Mouse (Mus musculus): ENCODE results near the gene Habp4. TPM values are rescaled to one million over a fixed set of nuclear protein-coding genes. Genes with fewer than 3 reads are reported as not detected.

Habp4 gene
- total and polyA plus RNA-seq, 2 experiments from 2014 or later, result 37.7 to 41.1 TPM

- Histone ChIP-seq H3K4me2 (ENCODE audit: low read depth) (no peak overlapping the region), H3K27ac (ENCODE audit: low read depth, low read length) (no peak overlapping the region), H3K9me3 (ENCODE audit: low read length) (no peaks in the 10 kb centered on the region), H3K9ac (no peak overlapping the region), H3K36me3 (ENCODE audit: insufficient read depth) (peaks cover 17% of the 10 kb centered on the region), H3K4me3 (ENCODE audit: low read depth, low read length) (no peak overlapping the region), H3K4me1 (ENCODE audit: insufficient read depth) (no peaks in the 10 kb centered on the region), H3K27me3 (ENCODE audit: insufficient read depth, low read length) (no peaks in the 10 kb centered on the region)
- DNase-seq (no peak), ATAC-seq (no peak)
- TF ChIP-seq CTCF (IDR thresholded peaks at IDR 0.05; ENCODE audit: low read depth), result no peak
- 84% methylated on average over 7 of the region's 7 CpGs for WGBS
Observed at GRCm38 (mm10) chr13:64178000-64178399, 16.4 kb downstream of the Habp4 start.

GRCm38 (mm10) chr13:64178746-64179652, 17.4 kb downstream of the Habp4 start:
- peak; percentile 28 for DNase-seq

GRCm38 (mm10) chr13:64180300-64180699, 18.7 kb downstream of the Habp4 start:
- no peak for DNase-seq
- WGBS, result 94% methylated on average over 4 of the region's 4 CpGs
- no peaks in the 10 kb centered on the region for H3K4me1 ChIP-seq (ENCODE audit: insufficient read depth)
- H3K27me3 ChIP-seq (ENCODE audit: insufficient read depth, low read length), result no peaks in the 10 kb centered on the region
- no peak overlapping the region for H3K9ac ChIP-seq
- no peak overlapping the region for H3K27ac ChIP-seq (ENCODE audit: low read depth, low read length)
- H3K4me2 ChIP-seq (ENCODE audit: low read depth), result no peak overlapping the region
- no peak overlapping the region for H3K4me3 ChIP-seq (ENCODE audit: low read depth, low read length)
- no peak for ATAC-seq
- no peaks in the 10 kb centered on the region for H3K9me3 ChIP-seq (ENCODE audit: low read length)
- peak; percentile 17; the same call in 1 of the 2 replicates for TF ChIP-seq CTCF (IDR thresholded peaks at IDR 0.05; ENCODE audit: low read depth)
- peaks cover 28% of the 10 kb centered on the region for H3K36me3 ChIP-seq (ENCODE audit: insufficient read depth)

More at GRCm38 (mm10) chr13:64178746-64179652, 17.4 kb downstream of the Habp4 start:
- no peak overlapping the region for H3K9ac ChIP-seq
- H3K27ac ChIP-seq (ENCODE audit: low read depth, low read length), result no peak overlapping the region
- no peaks in the 10 kb centered on the region for H3K27me3 ChIP-seq (ENCODE audit: insufficient read depth, low read length)
- H3K36me3 ChIP-seq (ENCODE audit: insufficient read depth), result peaks cover 21% of the 10 kb centered on the region
- no peak overlapping the region for H3K4me3 ChIP-seq (ENCODE audit: low read depth, low read length)
- no peak for TF ChIP-seq CTCF (IDR thresholded peaks at IDR 0.05; ENCODE audit: low read depth)
- no peak overlapping the region for H3K4me2 ChIP-seq (ENCODE audit: low read depth)
- 56% methylated on average over 13 of the region's 13 CpGs for WGBS
- no peaks in the 10 kb centered on the region for H3K9me3 ChIP-seq (ENCODE audit: low read length)
- no peaks in the 10 kb centered on the region for H3K4me1 ChIP-seq (ENCODE audit: insufficient read depth)
- ATAC-seq, result peak; percentile 82

- H3K36me3 ChIP-seq (ENCODE audit: insufficient read depth), result peaks cover 32% of the 10 kb centered on the region
- H3K4me1 ChIP-seq (ENCODE audit: insufficient read depth), result no peaks in the 10 kb centered on the region
- DNase-seq, result peak; percentile 52
- no peak for ATAC-seq
- H3K4me2 ChIP-seq (ENCODE audit: low read depth), result no peak overlapping the region
- H3K9me3 ChIP-seq (ENCODE audit: low read length), result no peaks in the 10 kb centered on the region
- H3K9ac ChIP-seq, result no peak overlapping the region
- 84% methylated on average over 3 of the region's 3 CpGs for WGBS
- no peak overlapping the region for H3K27ac ChIP-seq (ENCODE audit: low read depth, low read length)
- H3K27me3 ChIP-seq (ENCODE audit: insufficient read depth, low read length), result no peaks in the 10 kb centered on the region
- TF ChIP-seq CTCF (IDR thresholded peaks at IDR 0.05; ENCODE audit: low read depth), result peak; percentile 69
- no peak overlapping the region for H3K4me3 ChIP-seq (ENCODE audit: low read depth, low read length)
Observed at GRCm38 (mm10) chr13:64180888-64181287, 19.3 kb downstream of the Habp4 start.

GRCm38 (mm10) chr13:64182091-64182490, 20.5 kb downstream of the Habp4 start:
- H3K27ac ChIP-seq (ENCODE audit: low read depth, low read length), result no peak overlapping the region
- no peak for DNase-seq
- peaks cover 40% of the 10 kb centered on the region for H3K36me3 ChIP-seq (ENCODE audit: insufficient read depth)
- no peak overlapping the region for H3K4me3 ChIP-seq (ENCODE audit: low read depth, low read length)
- ATAC-seq, result no peak
- 91% methylated on average over 2 of the region's 2 CpGs for whole genome bisulfite sequencing
- H3K4me2 ChIP-seq (ENCODE audit: low read depth), result no peak overlapping the region
- H3K4me1 ChIP-seq (ENCODE audit: insufficient read depth), result no peaks in the 10 kb centered on the region
- TF ChIP-seq CTCF (IDR thresholded peaks at IDR 0.05; ENCODE audit: low read depth), result no peak
- no peaks in the 10 kb centered on the region for H3K9me3 ChIP-seq (ENCODE audit: low read length)
- H3K27me3 ChIP-seq (ENCODE audit: insufficient read depth, low read length), result no peaks in the 10 kb centered on the region
- H3K9ac ChIP-seq, result no peak overlapping the region

GRCm38 (mm10) chr13:64183583-64183982, 22.0 kb downstream of the Habp4 start:
- 86% methylated on average over 4 of the region's 4 CpGs for WGBS
- TF ChIP-seq CTCF (IDR thresholded peaks at IDR 0.05; ENCODE audit: low read depth), result no peak
- Histone ChIP-seq H3K9ac (no peak overlapping the region), H3K4me1 (ENCODE audit: insufficient read depth) (no peaks in the 10 kb centered on the region), H3K27ac (ENCODE audit: low read depth, low read length) (no peak overlapping the region), H3K9me3 (ENCODE audit: low read length) (no peaks in the 10 kb centered on the region), H3K36me3 (ENCODE audit: insufficient read depth) (peaks cover 30% of the 10 kb centered on the region), H3K27me3 (ENCODE audit: insufficient read depth, low read length) (no peaks in the 10 kb centered on the region), H3K4me2 (ENCODE audit: low read depth) (no peak overlapping the region), H3K4me3 (ENCODE audit: low read depth, low read length) (no peak overlapping the region)
- no peak for DNase-seq
- ATAC-seq, result no peak

- no peak for DNase-seq
- Histone ChIP-seq H3K4me2 (ENCODE audit: low read depth) (no peak overlapping the region), H3K9ac (no peak overlapping the region), H3K27ac (ENCODE audit: low read depth, low read length) (no peak overlapping the region), H3K9me3 (ENCODE audit: low read length) (no peaks in the 10 kb centered on the region), H3K4me3 (ENCODE audit: low read depth, low read length) (no peak overlapping the region), H3K4me1 (ENCODE audit: insufficient read depth) (no peaks in the 10 kb centered on the region), H3K36me3 (ENCODE audit: insufficient read depth) (peaks cover 30% of the 10 kb centered on the region), H3K27me3 (ENCODE audit: insufficient read depth, low read length) (no peaks in the 10 kb centered on the region)
- 83% methylated on average over 10 of the region's 10 CpGs for WGBS
- no peak for TF ChIP-seq CTCF (IDR thresholded peaks at IDR 0.05; ENCODE audit: low read depth)
- no peak for ATAC-seq
Observed at GRCm38 (mm10) chr13:64184361-64184760, 22.7 kb downstream of the Habp4 start.
